Mouse (Mus musculus): ENCODE measurements around the gene Sardh. TPM values are rescaled to one million over a fixed set of nuclear protein-coding genes. Genes with fewer than 3 reads are reported as not detected.

Gene Sardh
- polyA plus RNA-seq, 1 experiment from 2014 or later, result 19.3 TPM

DNA sequence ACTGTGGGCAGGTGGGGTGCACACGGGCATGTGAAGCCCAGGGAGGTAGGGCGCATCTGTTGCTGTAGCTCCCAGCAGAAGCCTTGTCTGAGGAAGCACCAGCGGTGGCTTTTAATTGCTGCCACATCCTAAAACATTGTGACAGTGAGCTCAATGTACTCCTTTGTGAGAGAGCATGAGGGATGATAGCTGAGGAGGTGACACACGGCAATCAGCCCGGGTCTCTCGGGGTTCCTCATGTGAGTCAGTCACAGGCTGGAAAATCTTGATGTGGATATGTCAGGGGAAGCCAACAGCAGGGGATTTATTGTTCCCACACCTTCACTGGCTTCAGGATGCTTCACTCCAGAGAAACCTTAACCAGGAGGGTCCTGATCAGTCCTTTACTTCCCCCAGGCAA is 101.3 kb downstream of the Sardh start:
- H3K9me3 ChIP-seq (replicated peaks; ENCODE audit: control insufficient read depth, low read length), result no peaks in the 10 kb centered on the region
- WGBS, result 82% methylated on average over 6 of the region's 6 CpGs
- no peak overlapping the region for H3K4me3 ChIP-seq (ENCODE audit: low read length)
- no peak overlapping the region for H3K27ac ChIP-seq (ENCODE audit: low read length)
- H3K27me3 ChIP-seq (ENCODE audit: control insufficient read depth, insufficient read depth, low read length), result peaks cover 23% of the 10 kb centered on the region
- H3K36me3 ChIP-seq (ENCODE audit: control insufficient read depth, insufficient read depth), result no peaks in the 10 kb centered on the region
- ATAC-seq (replicated peaks; ENCODE audit: extremely low read depth, insufficient read depth, low FRiP score), result no peak
- H3K9ac ChIP-seq (ENCODE audit: low read length), result no peak overlapping the region
- H3K4me2 ChIP-seq (ENCODE audit: low read depth, low read length), result no peak overlapping the region
- peaks cover 6% of the 10 kb centered on the region for H3K4me1 ChIP-seq (ENCODE audit: control insufficient read depth, insufficient read depth, low read length)

DNA sequence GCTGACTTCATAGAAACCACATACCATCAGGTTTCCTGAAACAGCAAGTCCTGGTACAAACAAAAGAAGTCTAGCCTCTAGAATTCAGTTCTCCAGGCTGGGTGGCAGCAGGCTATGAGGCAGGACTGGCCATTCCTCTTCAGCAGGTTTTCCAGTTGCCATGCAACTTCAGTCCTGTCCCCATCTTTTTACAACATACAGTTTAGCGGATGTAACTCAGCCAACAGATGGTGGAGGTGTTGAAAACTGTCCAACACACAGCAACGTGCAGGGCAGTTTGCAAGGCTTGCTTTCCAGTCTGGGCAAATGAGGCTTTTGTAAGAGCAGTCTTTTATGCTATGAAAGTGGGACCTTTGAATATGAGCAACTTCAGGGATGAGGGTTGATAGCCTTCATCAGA is 103.2 kb downstream of the Sardh start:
- ATAC-seq (replicated peaks; ENCODE audit: extremely low read depth, insufficient read depth, low FRiP score), result no peak

DNA sequence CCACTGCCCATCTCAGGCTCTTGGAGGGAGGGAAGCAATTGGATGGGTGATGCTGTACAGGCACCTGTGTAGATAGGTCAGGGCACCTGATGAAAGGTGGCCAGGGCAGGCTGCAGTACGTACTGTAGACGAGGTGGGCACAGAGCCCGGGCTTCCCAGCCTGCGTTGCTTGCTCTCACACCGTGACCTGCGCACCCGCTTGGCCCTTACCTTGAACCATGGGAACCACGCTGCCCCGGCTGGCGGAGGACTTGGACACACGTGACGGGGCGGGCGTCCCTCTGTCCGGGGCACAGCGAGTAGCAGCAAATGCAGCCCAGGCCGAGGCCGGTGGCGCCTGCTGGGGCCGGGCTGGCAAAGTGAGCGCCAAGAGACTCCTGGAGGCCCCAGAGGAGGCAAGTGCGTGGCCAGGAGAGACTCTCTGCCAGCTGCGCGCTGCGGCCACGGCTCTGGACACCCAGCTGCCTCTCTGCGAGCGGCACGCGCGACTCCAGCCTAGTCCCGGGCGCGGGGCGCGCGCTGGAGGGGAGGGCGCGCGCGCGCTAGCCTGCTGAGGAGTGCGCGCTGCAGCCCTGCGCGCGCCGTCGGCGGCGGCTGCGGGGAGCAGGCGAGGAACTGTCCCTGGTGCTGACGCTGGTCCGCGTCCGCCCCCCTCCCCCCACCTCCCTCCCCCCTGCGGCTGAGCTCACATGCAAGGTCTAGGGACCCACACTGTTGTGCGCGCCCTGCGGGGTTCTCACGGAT is 106.0 kb downstream of the Sardh start, which contains the start of gene Fam163b:
Gene Fam163b, minus strand, starts transcription at position 542 of the 744 bp plus-strand sequence.
- ATAC-seq (replicated peaks; ENCODE audit: extremely low read depth, insufficient read depth, low FRiP score), result peak; percentile 79
- Histone ChIP-seq H3K36me3 (ENCODE audit: control insufficient read depth, insufficient read depth) (no peaks in the 10 kb centered on the region), H3K4me2 (ENCODE audit: low read depth, low read length) (peak within 1 kb of the TSS; percentile 88), H3K27me3 (ENCODE audit: control insufficient read depth, insufficient read depth, low read length) (peaks cover 40% of the 10 kb centered on the region), H3K27ac (ENCODE audit: low read length) (no peak within 1 kb of the TSS), H3K9me3 (replicated peaks; ENCODE audit: control insufficient read depth, low read length) (no peaks in the 10 kb centered on the region), H3K4me1 (ENCODE audit: control insufficient read depth, insufficient read depth, low read length) (no peaks in the 10 kb centered on the region), H3K9ac (ENCODE audit: low read length) (peak within 1 kb of the TSS; percentile 67), H3K4me3 (ENCODE audit: low read length) (peak within 1 kb of the TSS; percentile 53)
- 1% methylated on average over 61 of the region's 62 CpGs for WGBS

More for the DNA sequence above, 103.2 kb downstream of the Sardh start:
- 43% methylated on average over 2 of the region's 2 CpGs for WGBS
- H3K9ac ChIP-seq (ENCODE audit: low read length), result no peak overlapping the region
- no peak overlapping the region for H3K4me2 ChIP-seq (ENCODE audit: low read depth, low read length)
- peaks cover 6% of the 10 kb centered on the region for H3K4me1 ChIP-seq (ENCODE audit: control insufficient read depth, insufficient read depth, low read length)
- H3K9me3 ChIP-seq (replicated peaks; ENCODE audit: control insufficient read depth, low read length), result no peaks in the 10 kb centered on the region
- peaks cover 31% of the 10 kb centered on the region for H3K27me3 ChIP-seq (ENCODE audit: control insufficient read depth, insufficient read depth, low read length)
- H3K36me3 ChIP-seq (ENCODE audit: control insufficient read depth, insufficient read depth), result no peaks in the 10 kb centered on the region
- no peak overlapping the region for H3K27ac ChIP-seq (ENCODE audit: low read length)
- H3K4me3 ChIP-seq (ENCODE audit: low read length), result no peak overlapping the region

Other genes starting within 250 kb of the Sardh start
- 41.4 and 44.2 TPM in 2 replicates for gene Cacfd1, start 238.4 kb downstream of the Sardh start, polyA plus RNA-seq (2015; fragmentation: Nextera tagmentation; extraction: Ambion mirVana)
- gene Slc2a6, start 220.3 kb downstream of the Sardh start, polyA plus RNA-seq (2015; fragmentation: Nextera tagmentation; extraction: Ambion mirVana), result 0.64 and 0.65 TPM in 2 replicates
- gene Mymk, start 176.2 kb downstream of the Sardh start, polyA plus RNA-seq (2015; fragmentation: Nextera tagmentation; extraction: Ambion mirVana), result 0.84 and 1.1 TPM in 2 replicates
- gene Adamtsl2, start 169.0 kb downstream of the Sardh start, polyA plus RNA-seq (2015; fragmentation: Nextera tagmentation; extraction: Ambion mirVana), result 12.4 and 14.8 TPM in 2 replicates
- 0.70 and 0.91 TPM in 2 replicates for gene Fam163b, start 105.8 kb downstream of the Sardh start, polyA plus RNA-seq (2015; fragmentation: Nextera tagmentation; extraction: Ambion mirVana)
- 0.72 and 0.80 TPM in 2 replicates for gene Dbh, start 83.1 kb downstream of the Sardh start, polyA plus RNA-seq (2015; fragmentation: Nextera tagmentation; extraction: Ambion mirVana)
- 2.6 and 3.8 TPM in 2 replicates for gene Vav2, start 178.7 kb upstream of the Sardh start, polyA plus RNA-seq (2015; fragmentation: Nextera tagmentation; extraction: Ambion mirVana)
- gene Brd3os, start 194.0 kb upstream of the Sardh start, polyA plus RNA-seq (2015; fragmentation: Nextera tagmentation; extraction: Ambion mirVana), result 3.6 and 3.8 TPM in 2 replicates